Mouse (Mus musculus) kidney, postnatal 25 days (tissue): ENCODE results near the gene Kctd20.
"Not testable (repeated sequence)": the region's sequence is repeated elsewhere in the genome, so short reads cannot be mapped to it uniquely, and the experiment has no call there.

Experiments used
- DNase-seq, 2 experiments: peaks; one replicate each; pipeline ENCODE4 v3.0.0; 2021; ENCODE audit warnings: mixed read lengths in 2 of 2

The Kctd20 gene

DNA sequence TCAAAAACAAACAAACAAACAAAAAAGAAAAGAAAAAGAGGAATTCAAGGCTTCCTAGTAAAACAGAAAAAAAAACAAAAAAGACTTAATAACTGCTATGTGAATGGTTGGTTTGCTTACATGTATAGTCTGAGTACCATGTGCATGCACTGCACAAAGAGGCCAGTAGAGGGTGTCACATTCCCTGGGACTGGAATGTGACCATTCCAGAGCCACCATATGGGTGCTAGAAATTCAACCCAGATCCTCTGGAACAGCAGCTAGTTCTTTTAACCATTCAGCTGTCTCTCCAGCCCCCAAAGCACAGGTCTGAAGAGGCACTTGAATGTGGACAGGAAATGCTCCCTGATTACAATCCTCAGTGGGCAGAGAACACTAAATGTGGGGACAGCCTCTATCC lies 35.1 kb downstream of the Kctd20 start:
- peak in 1 of 2 experiments; percentile 56 for DNase-seq

DNA sequence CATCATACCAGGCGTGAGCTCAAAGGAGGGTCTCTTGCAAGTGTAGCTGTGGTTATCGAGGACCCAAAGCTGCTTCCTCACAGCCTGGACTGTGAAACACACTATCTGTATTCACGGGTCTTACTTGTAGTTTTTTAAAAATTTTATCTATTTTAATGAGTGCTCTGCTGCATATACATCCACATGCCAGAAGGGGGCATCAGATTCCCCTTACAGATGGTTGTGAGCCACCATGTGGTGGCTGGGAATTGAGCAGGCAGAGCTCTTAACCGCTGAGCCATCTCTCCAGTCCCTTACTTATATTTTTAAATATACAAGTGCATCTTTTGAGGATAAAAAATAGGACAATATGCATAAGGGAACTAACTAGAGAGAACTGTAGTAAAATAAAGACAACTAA lies 36.0 kb downstream of the Kctd20 start:
- peak in 1 of 2 experiments; percentile 37 for DNase-seq

DNA sequence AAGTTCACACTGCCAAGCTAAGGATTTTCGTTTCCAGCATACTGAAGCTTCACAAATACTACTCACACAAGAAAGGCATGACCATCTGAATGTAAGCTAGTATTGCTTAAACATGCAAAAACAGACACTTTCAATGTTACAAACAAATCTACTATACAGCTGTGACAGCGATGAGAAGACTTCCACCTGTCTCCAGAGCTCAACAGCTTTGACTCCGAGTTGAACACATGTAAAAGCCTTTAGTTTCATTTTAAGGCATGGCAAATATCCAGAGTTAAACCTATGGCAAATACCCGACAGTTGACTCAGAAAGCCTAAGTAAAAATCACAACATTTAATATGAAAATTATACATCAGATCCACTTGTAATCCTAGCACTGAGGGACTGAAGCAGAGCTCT lies 36.5 kb downstream of the Kctd20 start:
- no peak for DNase-seq

DNA sequence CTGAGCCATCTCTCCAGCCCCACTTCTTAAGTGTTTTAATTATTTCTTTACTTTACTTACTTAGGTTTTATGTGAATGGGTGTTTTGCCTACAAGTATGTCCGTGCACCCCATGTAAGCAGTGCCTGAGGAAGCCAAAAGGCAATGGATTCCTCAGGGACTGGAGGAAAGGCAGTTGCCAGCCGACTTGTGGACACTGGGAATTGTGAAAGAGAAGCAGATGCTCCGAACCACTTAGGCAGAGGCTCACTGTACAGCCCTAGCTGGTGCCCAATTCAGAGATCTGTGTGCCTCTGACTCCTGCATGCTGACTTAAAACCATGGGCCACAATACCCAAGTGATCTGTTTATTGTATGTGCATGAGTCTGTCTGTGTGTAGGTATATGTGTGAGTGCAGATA lies 37.2 kb downstream of the Kctd20 start:
- no peak for DNase-seq

DNA sequence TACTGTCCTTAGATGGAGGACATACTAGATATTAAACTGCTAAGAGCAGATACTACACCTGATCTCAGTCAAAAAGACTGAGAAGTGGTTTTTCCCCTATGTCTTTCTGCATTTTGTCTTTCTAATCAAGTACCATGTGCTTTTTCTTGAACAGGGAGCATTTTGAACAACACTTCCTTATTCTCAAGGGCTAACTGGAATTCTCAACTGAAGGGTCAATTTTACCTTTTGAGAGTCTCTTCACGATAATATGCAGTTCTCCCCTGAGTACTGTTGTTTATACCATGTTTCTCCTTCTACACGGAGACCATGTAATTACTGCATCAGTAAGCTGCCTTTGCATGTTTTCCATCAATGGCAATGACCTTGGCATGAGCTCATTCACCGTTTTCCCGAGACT lies 38.3 kb downstream of the Kctd20 start:
- DNase-seq = no peak

DNA sequence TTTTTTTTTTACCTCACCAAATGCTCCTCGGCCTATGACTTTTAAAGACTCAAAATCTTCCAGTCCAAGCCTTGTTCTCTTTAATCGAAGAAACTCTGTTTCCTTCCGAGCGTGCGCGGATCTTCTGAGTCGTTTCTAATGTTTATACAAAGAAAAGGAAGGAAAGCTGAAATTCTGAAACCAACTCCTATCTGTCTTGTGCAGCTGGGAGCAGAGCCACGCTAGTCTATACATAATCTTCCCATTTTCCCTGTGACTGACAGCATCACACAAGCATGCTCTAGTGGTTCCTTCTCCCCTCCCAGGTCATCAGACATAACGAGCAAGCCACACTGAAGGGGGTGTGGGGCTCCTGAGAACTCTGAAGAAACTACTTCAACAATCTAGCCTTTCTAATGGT lies 39.5 kb downstream of the Kctd20 start:
- no peak for DNase-seq

DNA sequence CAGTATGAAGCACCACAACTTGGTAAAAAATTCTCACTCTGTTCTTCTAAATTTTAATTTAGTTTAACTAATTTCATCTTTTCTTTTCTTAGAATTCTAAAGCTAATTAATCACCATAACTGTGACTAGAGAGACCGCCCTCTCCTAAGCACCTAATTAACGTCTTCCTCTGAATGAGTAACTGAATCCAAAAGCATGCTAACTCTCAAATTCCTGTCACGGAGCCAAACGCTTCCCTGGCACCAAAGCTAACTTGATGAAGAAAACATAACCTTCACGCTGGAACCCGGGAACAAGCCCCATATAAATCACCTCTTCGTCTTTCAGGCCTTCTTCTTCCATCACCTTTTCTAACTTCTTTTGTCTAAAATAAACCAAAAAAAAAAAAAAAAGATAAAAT lies 40.4 kb downstream of the Kctd20 start:
- peak; percentile 79 to 87 for DNase-seq

DNA sequence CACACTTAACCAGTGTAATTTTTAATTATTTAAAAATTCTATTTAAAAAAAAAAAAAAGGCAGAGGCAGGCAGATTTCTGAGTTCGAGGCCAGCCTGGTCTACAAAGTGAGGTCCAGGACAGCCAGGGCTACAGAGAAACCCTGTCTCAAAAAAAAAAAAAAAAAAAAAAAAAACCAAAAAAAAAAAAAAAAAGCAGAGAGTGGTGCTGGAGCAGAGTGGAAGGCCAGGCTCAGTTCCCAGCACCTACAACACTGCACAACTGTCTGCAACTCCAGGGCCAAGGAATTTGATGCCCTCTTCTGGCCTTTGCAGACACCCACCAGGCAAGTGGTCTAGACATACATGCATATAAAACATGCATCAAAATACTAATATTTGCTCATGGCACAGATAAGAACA lies 41.3 kb downstream of the Kctd20 start:
- DNase-seq = not testable (repeated sequence)

DNA sequence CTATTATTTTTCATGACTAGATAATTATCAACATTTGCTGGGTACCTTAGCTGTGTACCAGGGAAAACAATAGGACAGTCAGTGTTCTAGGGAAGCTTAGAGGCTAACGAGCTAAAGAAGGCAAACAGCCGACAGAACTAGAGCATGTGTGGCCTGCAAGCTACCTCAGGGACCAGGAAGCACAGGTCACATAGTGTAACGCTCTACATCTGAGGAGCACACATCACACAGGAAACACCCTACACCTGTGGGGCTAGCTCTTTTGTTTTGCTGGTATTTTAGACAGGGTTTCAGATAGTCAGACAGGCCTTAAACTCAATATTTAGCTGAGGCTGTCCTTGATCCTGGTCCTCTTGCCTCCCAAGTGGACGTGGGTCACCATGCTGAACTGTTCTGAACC lies 42.9 kb downstream of the Kctd20 start:
- DNase-seq = no peak

DNA sequence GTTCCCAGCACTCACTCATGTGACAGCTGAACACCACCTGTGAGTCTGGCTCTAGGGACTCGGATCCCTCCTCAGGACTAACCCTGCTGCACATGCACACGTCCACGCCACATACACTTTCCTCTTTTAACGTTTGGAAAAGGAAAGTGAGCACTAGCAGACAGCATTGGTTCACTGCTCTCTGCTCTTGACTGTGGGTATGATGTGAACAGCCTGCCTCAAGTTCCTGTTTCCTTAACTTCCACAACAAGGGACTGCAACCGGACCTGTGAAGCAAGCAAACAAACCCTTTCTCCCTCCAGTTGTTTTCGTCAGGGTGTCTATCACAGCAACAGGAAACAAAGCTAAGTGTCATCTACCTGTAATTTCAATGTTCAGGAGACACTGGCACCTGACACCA lies 48.7 kb downstream of the Kctd20 start:
- no peak for DNase-seq

DNA sequence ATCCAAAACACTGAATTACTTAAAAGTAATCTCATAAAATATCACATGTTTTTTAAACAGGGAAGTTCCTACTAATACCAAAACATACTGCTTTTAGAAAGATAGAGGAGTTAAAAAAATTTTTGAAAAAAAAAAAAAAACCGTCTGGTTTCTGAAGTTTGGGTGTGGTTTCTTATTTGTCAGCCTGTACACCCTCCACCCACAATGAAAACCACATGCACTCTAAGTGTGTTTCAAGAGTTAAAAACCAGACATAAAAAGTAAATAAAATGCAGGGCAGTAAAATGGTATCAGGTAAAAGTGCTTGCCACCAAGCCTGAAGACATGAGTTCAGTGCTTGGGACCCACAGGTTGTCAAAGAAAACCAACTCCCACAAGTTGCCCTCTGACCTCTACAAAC lies 52.0 kb downstream of the Kctd20 start:
- no peak for DNase-seq

DNA sequence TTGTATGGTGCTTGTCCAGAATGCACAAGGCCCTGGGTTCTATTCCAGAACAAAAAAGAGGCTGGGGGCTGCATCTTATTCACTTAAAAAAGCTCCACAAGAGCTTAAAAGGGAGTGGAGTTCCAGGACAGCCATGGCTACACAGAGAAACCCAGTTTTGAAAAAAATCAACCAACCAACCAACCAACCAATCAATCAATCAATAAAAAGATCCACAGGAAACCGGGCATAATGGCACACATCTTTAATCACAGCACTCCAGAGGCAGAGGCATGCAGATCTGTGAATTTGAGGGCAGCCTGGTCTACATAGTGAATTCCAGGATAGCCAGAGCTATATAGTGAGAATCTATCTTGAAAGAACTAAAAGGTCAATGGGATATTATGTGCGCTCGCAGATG lies 53.3 kb downstream of the Kctd20 start:
- no peak for DNase-seq

DNA sequence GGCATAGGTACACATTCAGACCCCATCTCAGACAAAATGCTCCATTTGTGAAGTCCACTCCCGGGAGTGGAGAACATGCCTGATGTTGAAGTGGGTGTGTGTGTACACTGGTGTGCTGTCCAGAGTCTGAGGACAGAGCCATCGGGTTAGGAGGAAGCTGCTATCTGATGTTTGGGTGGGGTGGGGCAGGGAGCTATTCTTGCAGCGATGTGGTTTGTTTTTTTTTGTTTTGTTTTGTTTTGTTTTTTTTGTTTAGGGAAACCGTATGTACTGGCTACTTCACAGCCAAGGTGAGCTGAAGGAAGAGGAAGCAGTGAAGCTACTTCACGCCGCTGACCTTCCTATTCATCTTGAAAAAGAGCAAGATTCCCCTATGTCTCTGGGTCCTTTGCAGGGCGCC lies 55.1 kb downstream of the Kctd20 start:
- DNase-seq = peak in 1 of 2 experiments; percentile 37

DNA sequence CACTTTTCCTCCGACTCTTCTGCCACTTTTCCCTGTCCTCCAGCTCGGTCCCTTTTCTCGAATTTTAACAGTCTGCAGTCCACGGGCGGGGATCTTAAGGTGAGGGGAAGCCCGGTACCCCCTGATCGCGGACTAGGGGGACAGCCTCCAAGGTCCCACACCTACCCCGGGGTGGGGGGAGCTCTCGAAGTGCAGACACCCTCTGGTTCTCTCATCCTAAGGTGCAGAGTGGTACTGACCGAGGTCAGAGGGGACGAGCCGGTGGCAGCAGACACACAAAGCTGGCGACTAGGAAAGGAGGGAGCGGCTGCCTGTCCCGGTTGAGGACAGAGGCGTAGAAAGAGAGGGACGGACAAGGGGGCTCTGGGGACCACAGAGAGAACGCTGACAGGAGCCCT lies 55.5 kb downstream of the Kctd20 start:
- DNase-seq = no peak

DNA sequence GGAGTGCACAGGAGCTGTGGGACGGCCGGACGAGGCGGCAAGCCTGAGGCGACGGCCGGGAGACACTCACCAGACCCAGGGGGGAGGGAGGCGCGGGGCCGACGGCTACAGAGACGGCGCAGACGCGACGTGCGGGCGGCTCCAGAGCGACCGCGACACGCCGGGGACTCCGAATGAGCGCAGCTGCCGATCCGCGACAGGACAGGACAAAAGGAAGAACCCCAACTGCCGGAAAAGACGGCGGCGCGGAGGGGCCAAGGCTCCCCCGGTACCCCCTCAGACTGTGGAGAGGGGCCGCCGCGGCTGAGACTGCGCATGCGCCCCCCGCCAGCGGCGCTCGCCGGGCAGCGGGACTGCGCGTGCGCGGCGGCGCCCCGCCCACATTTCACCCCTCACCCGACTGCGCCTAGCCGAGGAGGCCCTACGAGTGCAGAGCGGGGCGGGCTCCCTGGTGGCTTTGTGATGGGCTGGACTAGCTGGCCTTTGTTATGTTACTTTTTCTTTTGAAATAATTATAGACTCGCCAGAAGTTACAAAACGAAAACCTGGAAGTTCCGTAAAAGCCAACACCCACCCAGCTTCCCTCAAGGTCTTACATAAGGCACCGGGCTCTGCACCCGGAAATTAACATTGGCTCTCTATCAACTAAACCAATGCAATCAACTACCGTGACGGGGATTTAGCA lies 56.0 kb downstream of the Kctd20 start, which contains the start of gene Stk38:
Stk38 (minus strand) TSS at position 355 of the 685 bp plus-strand sequence.
- peak; percentile 89 to 94 for DNase-seq

DNA sequence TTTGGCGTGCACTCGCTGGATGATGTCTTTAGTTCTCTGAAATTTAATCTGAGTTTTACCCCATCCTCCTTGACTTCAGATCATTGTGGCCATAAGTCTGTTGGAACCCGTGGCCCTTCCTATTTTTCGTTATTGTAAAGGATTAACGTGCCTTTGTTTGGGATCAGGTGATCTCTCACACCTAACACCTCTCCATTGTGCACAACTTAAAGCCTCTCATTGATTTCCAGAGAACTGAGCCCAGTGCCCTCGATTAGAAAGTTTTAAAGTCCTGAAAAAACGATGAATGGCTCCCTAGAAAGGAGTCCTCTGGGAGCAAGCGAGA lies 56.5 kb downstream of the Kctd20 start:
- no peak for DNase-seq

DNA sequence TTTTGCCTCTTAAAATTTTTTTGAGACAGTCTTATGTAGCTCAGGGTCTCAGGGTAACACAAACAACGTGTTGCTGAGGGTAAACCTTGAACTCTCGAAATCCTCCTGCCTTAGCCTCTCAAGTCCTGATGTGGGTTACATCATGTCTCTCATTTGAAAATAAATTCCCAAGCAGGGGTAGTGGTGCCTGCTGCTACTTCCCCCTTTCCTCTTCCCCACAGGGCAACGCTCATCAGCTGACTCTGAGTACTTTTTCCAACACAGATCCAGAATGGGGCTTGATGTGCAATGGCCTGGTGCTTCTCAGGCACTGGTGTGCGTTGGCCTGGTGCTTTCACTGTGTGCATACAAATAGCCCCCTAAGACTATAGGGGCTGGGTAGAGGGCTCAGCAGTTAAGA lies 57.4 kb downstream of the Kctd20 start:
- no peak for DNase-seq

DNA sequence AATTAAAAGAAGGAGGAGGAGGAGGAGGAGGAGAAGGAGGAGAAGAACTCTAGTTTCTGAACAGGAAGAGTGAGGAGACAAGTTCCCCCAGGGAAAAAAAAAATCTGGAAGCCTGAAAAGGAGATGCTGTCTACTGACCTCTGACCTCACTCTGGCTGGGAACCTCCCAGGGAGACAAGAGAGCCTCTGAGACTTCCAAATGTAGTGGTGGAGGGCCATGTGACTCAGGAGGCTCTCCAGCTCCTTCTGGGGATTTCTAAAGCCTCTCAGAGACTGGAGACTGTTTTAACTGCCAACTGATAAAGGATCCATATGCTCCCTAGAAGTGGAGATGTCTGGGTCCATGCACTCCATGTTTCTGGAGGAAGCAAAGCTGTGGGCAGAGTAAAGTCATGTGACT lies 62.5 kb downstream of the Kctd20 start:
- DNase-seq = no peak

DNA sequence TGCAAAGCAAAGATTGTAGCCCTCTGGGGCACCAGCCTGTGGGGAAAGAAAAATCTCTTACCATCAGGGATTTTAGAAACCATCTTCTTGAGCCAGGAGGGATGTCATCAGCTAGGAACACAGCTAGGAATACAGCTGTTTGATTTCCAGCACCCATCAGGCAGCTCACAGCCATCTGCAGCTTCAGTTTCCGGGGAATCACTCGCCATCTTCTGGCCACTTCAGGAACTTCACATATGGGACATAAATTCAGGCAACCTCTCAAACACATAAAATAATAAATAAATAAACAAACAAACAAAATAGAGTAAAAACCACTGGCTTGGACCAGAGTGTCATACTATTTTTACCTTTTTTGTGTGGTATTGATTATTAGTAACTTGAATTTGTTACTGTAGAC lies 63.9 kb downstream of the Kctd20 start:
- DNase-seq = peak in 1 of 2 experiments; percentile 69

DNA sequence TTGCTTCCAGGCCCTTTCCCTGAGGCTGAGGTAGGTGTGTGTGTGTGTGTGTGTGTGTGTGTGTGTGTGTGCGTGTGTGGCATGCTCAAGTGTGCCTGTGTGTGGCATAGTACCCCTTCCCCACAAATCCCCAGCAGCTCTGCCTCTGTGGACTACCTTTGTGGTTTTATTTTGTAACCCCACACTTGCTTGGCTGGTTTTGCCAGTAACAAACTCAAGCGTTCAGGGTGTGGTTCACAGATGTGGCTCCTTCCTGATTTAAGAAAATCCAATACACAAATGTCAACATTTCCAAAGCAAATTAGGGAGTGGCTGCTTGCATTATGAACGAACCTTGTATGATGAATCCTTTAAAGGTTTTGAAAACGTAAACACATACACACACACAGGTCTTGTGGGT lies 65.0 kb downstream of the Kctd20 start:
- DNase-seq = no peak

DNA sequence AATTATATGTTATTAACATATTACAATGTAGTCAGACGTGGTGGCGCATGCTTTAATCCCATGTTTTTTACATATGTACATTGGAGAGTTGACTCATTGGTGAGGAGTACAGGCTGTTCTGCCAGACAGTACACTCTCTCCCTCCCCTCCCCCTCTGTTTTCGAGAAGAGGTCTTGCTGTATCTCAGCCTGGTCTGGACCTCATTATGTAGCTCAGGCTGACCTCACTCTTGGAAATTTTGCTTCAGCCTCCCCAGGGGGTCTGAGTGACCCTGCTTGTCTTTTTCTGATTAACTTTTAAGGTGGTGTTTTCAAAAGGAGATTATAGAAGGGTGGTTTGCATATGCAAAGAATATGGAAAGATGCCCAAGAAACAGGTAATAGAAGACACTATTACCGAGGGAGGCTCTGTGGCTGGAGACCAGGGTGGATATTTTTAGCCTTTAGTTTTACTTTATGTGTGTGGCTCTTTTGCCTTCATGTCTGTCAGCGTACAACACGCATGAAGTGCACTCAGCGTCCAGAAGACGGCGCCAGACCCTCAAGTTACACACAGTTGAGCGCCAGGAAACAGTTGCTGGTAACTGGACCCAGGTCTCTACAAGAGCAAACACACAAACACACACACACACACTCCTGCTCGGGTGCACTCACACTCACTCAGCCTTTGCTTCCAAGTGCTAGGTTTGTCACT lies 66.7 kb downstream of the Kctd20 start:
- DNase-seq = peak in 1 of 2 experiments; percentile 26
